Mouse (Mus musculus): ENCODE results near the gene Ap1s3.
A peak's percentile ranks its signal among the peaks of the same experiment; 100 is the strongest.

The Ap1s3 gene

DNA sequence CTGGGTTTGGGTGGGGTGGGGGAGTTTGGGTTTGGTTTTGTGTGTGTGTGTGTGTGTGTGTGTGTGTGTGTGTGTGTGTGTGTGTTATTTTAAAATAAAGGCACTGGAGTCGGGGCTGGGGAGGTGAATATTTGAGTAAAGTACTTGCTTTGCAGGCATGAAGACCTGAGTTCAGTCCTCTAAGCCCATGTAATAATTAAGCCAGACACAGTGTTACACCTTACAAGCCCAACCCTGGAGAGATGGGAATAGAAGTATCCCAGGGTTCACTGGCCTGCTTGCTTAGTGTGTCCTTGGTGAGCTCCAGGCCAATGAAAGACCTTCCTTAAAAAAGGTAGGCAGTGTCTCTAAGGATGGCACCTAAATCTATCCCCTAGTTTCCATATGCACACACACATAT is 80.7 kb downstream of the Ap1s3 start:
- DNase-seq (ENCODE audit: low spot score): no peak

GRCm38 (mm10) chr1:79589971-79590763 is 81.6 kb downstream of the Ap1s3 start:
- DNase-seq (ENCODE audit: low spot score): no peak

DNA sequence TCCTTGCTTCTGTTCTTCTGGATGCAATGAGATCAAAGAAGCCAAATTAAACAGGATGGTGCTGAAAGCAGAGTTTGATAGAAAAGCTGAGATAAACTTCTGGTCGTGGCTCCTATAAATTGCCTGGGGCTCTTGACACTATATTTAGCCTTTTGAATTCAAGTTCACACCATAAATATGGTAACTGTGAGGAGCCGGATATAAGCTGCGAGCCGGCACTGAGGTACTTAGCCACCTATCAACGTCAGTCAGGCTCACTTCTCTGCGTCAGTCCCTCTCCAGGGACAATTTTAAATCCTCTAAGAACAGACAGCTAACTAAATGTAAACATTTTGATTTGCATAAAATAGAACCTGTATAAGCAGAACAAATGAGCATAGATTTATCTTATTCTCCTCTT is 82.3 kb downstream of the Ap1s3 start:
- DNase-seq (ENCODE audit: low spot score): no peak

DNA sequence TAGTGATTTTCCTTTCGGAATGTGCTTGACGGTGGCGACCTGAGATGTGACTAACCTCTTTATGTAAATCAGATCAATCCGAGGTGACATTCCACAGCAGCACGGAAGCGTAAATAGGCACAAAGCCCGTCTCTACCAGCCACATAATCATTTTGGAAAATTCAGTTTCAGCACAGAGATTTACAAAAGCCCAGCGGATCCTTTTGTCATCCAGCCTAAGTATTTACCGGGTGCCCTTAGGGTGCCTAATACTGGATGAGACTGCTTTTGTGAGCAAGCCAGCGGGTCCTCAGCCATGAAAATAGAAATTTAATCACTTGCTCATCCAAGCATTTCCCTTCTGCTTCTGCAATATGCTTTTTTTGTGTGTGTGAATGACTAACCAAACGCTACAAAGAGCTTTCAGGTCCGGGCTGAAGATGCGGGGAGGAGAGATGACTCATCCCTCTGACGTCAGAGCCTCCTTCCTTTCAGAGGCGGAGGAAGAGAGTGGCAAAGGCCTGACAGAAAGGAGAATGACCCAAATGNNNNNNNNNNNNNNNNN is 90.6 kb downstream of the Ap1s3 start:
- peak; percentile 36 for DNase-seq (ENCODE audit: low spot score)

DNA sequence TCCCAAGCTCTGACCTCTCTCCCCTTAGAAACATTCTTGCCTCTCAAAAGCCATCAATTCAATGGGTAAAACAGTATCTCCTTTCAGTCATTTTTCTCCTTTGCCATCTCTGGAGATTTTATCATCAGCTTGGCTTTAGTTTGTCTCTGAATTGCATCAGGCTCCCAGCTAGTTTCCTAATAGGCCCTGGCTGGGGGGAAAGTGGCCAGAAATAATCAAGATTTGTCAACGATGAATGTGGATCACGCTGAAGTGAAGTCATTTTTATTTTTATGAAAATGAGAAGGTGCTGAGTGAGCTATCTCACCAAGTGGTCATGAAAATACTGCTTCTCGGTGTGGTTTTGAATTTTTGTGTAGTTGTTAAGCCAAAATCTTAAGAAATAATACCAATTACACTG is 94.4 kb downstream of the Ap1s3 start:
- no peak for DNase-seq (ENCODE audit: low spot score)

GRCm38 (mm10) chr1:79571912-79572311 is 99.9 kb downstream of the Ap1s3 start:
- no peak for DNase-seq (ENCODE audit: low spot score)

DNA sequence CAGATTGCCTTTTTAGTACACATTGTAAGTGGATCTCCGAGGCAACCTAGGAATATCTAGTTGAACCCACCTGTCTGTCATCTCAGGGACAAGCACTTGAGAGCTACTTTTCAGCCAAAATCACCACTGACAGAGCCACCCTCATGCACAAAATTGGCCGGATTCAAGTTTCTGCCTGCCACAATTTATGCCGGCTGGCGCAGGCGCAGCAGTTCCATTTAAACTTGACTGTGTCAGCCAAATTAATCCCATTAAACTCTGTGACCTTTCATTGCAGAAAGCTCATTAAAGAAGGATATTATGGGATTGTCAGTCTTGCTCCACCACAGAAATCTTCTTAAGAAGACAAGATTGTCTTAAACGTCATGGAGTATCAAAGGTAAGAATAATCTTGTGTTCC is 100.6 kb downstream of the Ap1s3 start:
- no peak for DNase-seq (ENCODE audit: low spot score)

- DNase-seq (ENCODE audit: low spot score): no peak
These were observed 110.6 kb downstream of the Ap1s3 start for GRCm38 (mm10) chr1:79561186-79561585.

Measured in urinary bladder, postnatal 25 days (tissue).